Mouse (Mus musculus) lung, adult 2 months (tissue): ENCODE data around the gene Ak5. TPM values are rescaled to one million over a fixed set of nuclear protein-coding genes. Genes with fewer than 3 reads are reported as not detected.
A peak's percentile ranks its signal among the peaks of the same experiment; 100 is the strongest.

Experiments
- DNase-seq: peaks from one replicate; pipeline ENCODE4 v3.0.0; 2022
- H3K4me1 ChIP-seq: fragments of 200-500 bp; 2 replicates; pipeline ENCODE4 v1.6.1; 2011; ENCODE audit warnings: low read length; ENCODE audit not compliant: control insufficient read depth, insufficient read depth
- H3K4me3 ChIP-seq: fragments of 200-500 bp; replicated peaks from 2 replicates; pipeline ENCODE3; 2011; ENCODE audit warnings: low read depth, mild to moderate bottlenecking, control low read depth, low read length; ENCODE audit errors: extremely low read depth
- CTCF ChIP-seq: fragments of 200-500 bp; IDR thresholded peaks from 2 replicates; pipeline ENCODE4 v1.5.1; 2011; ENCODE audit warnings: mild to moderate bottlenecking, low read length, control low read depth; ENCODE audit not compliant: insufficient read depth
- POLR2A ChIP-seq: fragments of 200-500 bp; IDR thresholded peaks from 2 replicates; pipeline ENCODE4 v1.6.1; 2011; ENCODE audit warnings: low read depth, mild to moderate bottlenecking, control low read depth, low read length, borderline replicate concordance; ENCODE audit errors: extremely low read depth
- WGBS: fragments of 180-500 bp; shearing (Covaris S2); methylation state at CpG from one replicate; pipeline ENCODE4 v1.1.7; 2018; 5-methylcytosine and 5-hydroxymethylcytosine counted together
- polyA plus RNA-seq: library from polyadenylated mRNA; depleted of rRNA; stranded (reverse); fragments of >200 nt; gene quantifications from 2 replicates; pipeline ENCODE4 v1.2.3, GENCODE M21; 2012

Gene Ak5
- polyA plus RNA-seq, 1 experiment = 0.17 TPM

DNA sequence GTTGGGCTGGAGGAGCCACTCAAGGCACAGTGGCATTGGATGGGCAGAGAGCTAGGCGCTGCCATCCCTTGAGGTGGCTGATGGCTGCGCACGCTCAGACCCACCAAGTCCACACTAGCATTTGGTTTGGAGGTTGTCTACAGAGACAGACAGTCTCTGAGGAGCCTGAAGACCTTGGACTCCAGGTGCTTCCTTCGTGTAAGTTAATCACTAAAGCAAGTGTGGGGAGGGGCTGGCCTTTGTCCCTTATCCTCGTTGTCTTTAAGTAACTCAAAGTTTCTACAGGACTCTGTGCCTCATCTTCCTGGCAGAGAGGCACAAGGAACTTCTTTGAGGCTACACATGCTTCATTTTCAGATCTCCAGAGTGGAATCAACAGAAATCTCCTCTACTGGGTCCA, 29.9 kb upstream of the Ak5 start:
- TF ChIP-seq CTCF = no peak
- TF ChIP-seq POLR2A = no peak
- 77% methylated on average over 5 of the region's 5 CpGs for WGBS
- no peak for DNase-seq
- Histone ChIP-seq H3K4me1 (no peaks in the 10 kb centered on the region), H3K4me3 (no peak overlapping the region)

DNA sequence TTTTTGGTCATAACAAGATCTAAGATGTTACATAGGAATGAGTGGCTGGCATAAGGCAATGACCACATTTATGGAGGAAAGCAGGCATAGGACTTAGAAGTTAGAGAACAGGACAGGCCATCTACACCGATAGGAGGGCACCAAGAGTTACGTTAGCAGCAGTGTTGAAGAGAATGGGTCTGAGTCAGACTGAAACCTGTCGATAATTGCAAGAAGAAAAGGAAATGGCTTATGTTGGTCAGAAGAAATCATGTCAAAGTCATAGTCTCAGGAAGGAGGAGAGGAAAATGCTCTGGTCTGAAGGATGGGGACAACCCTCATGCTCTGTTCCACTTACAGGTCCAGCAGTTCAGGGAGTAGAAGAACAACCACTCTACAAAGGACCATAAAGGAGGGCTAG, 26.8 kb upstream of the Ak5 start:
- no peaks in the 10 kb centered on the region for H3K4me1 ChIP-seq
- 92% methylated on average over 3 of the region's 3 CpGs for WGBS

DNA sequence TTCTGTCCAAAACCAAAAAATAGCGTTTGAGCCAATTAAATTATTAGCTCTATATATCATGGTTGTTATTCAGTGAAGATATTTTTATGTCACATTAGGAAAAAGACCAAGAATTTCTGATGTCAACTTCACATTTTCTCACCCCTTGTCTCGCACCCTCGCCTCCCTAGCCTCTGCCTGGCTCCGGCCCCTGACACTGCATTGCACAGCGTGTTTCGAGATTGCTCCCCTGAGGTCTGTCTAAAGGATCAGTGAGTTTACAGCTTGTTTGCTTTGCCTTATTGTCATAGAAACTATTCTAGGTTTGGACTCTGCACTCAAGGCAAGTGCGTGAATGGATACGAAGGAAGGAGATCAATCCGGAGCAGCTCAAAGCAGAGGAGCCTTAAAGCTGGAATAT, 20.9 kb upstream of the Ak5 start:
- no peaks in the 10 kb centered on the region for H3K4me1 ChIP-seq
- DNase-seq = no peak
- no peak for TF ChIP-seq CTCF
- no peak overlapping the region for H3K4me3 ChIP-seq
- 72% methylated on average over 9 of the region's 9 CpGs for WGBS

More for the DNA sequence above, 26.8 kb upstream of the Ak5 start:
- TF ChIP-seq POLR2A (no peak), CTCF (no peak)
- no peak overlapping the region for H3K4me3 ChIP-seq
- DNase-seq = no peak

DNA sequence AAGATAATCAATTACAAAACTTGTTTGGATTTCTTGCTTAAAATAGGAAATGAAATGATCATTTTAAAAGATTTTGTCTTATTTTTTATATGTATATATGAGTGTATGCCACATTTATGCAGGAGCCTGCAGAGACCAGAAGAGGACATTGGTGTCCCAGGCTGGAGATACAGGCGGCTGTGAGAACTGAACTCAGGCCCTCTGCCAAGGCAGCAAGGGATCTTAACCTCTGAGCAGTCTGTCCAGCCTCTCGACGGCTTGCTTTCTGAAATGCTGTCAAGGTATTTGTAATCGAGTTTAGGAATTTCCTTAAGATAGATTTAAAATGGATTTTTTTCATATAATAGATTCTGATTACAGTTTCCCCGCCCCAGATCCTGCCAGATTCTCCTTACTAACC, 20.4 kb upstream of the Ak5 start:
- Histone ChIP-seq H3K4me3 (no peak overlapping the region), H3K4me1 (no peaks in the 10 kb centered on the region)
- TF ChIP-seq POLR2A = no peak
- no peak for DNase-seq
- WGBS = 56% methylated on average over 5 of the region's 5 CpGs

DNA sequence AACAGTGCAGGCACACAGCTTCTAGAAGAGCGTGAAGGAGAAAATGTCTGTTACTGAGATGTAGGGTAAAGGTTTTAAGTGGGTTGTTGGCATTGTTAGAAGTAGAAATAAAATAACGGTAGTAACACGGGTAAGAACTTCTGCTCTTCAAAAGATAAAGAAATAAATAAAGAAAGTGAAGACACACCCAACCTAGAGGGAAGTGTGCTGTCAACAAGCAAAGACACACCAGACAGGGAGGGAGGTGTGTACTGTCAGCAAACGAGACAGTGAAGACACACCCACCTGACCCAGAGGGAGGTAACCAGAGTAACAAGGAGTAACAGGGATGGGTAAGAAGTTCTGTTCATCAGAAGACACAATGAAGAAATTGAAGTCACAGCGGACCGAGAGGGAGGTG, 6.5 kb upstream of the Ak5 start:
- Histone ChIP-seq H3K4me3 (no peak overlapping the region), H3K4me1 (no peaks in the 10 kb centered on the region)
- WGBS = 57% methylated on average over 6 of the region's 6 CpGs
- no peak for TF ChIP-seq CTCF
- DNase-seq = no peak

DNA sequence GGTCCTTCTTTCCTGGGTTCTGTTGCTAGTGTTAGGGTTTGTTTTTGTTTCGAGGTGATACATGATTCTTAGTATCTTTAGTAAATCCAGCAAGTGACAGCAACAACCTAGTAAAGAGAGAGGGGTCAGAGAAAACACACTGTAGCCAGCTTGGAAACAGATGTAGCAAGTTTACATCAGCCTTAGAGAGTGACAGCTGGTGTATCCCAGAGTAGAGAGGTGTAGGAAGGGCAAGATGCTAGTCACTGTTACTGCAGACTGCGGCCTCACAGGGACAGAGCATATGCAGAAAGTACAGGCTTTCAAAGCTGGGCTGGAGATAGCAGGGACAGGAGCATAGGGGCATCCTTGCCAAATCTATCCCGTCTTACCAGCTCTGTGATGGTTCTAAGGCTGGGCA, 1.6 kb upstream of the Ak5 start:
- WGBS = 67% methylated on average over 3 of the region's 3 CpGs
- TF ChIP-seq POLR2A (no peak), CTCF (no peak)
- DNase-seq = no peak
- Histone ChIP-seq H3K4me3 (no peak overlapping the region), H3K4me1 (0 out of 2 replicates have a peak, but pooled peaks cover 2% of the 10 kb centered on the region)

DNA sequence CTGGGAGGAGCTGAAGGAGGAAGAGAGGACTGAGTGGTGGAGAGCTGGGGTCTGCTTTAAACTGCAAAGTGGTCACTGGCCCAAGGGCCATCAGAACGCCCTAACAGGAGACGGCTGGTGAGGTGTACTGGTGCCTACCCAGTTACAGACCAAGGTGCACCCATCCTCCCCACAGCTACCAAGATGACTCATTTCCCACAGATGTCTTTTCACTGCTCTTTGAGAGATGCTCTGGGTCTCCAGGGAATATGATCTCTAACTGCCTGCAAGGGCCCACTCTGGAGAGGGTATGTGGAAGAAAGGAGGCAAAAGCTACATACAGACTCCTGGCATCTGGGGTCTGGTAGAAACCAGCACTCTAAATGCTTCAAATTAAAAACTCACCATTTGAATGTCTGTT, 633 bp upstream of the Ak5 start:
- TF ChIP-seq CTCF (no peak), POLR2A (no peak)
- Histone ChIP-seq H3K4me1 (0 out of 2 replicates have a peak, but pooled peaks cover 2% of the 10 kb centered on the region), H3K4me3 (no peak overlapping the region)
- DNase-seq = no peak
- WGBS = 71% methylated on average over 2 of the region's 2 CpGs

DNA sequence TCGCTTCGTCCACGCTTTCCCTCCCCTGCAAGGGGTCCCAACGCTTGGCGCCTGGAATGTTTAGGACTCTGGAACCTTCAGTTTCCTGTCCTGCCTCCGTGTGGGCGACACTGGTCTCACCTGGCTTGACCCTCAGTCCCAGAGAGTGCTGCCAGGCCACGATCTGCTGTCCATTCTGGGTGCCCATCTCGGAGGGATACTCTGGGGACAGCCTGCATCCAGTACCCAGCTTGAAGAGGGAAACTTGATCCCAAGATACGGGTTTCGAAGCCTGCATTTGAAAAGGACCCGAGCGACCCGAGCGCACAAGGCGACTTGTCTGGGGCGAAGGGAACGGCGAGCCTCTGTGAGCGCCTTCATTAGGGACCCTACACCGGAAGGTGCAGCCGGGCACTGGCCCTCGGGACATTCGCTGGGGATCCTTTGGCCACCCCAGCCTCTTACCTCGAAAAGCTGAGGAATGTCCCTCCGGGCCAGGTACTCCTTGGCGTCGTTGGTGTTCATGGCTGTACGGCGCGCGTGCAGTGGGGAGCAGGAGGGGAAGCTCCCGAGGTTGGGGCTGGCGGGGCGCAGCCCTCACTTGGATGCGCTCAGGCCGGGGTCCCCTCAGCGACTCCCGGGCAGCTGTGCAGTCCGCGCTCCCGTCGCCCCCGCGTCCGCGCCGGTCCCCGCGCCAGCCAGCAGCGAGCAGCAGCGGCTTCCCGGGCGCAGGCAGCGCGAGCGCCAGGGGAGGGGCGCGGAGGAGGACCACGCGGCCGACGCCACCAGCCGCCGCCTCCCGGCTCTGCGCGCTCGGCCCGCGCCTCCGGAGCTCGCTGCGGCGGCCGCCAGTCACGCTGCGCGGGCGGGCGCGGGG, 576 bp downstream of the Ak5 start:
- Histone ChIP-seq H3K4me1 (0 out of 2 replicates have a peak, but pooled peaks cover 2% of the 10 kb centered on the region), H3K4me3 (peak overlapping the region; percentile 5)
- TF ChIP-seq CTCF (no peak), POLR2A (no peak)
- WGBS = 1% methylated on average over 72 of the region's 82 CpGs
- no peak for DNase-seq

DNA sequence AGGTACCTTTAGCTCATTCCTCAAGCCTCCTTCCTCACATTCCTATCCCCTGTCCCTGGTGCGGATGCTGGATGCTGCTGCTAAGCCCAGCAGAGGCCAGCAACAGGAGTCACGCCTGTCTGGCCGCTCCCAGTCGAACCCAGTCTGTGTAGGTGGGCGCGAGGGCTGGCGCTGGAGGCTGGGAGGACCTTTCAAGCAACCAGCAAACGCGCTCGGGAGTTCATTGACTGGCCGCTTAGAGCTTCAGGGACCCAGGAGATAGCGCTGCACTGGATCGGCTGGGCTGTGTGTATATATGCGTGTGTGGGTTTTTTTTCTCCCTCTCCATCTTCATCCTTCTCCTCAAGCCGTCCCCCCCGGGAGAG, 1.2 kb downstream of the Ak5 start:
- TF ChIP-seq POLR2A = no peak
- TF ChIP-seq CTCF = no peak
- Histone ChIP-seq H3K4me3 (no peak overlapping the region), H3K4me1 (0 out of 2 replicates have a peak, but pooled peaks cover 2% of the 10 kb centered on the region)
- no peak for DNase-seq
- WGBS = 2% methylated on average over 16 of the region's 16 CpGs

DNA sequence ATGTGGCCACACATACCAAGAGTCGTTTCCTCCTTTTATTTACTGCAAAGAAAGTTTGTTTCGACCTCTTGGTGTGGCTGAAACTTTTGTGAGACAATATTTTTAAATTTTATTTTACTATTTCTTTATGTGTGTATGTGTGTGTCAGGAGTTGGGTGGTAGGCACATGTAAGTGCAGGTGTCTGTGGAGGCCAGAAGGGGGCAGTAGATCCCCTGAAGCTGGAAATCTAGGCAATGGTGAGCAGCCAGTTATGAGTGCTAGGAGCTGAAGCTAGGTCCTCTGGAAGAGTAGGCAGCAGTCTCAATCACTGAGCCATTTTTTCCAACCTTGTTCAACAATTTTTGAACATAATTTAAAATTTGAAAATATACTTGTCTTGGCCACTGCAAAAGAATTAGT, 9.6 kb downstream of the Ak5 start:
- DNase-seq = no peak
- no peak overlapping the region for H3K4me3 ChIP-seq
- TF ChIP-seq CTCF = no peak
- no peak for TF ChIP-seq POLR2A
- 75% methylated on average over 2 of the region's 2 CpGs for WGBS
- H3K4me1 ChIP-seq = no peaks in the 10 kb centered on the region

DNA sequence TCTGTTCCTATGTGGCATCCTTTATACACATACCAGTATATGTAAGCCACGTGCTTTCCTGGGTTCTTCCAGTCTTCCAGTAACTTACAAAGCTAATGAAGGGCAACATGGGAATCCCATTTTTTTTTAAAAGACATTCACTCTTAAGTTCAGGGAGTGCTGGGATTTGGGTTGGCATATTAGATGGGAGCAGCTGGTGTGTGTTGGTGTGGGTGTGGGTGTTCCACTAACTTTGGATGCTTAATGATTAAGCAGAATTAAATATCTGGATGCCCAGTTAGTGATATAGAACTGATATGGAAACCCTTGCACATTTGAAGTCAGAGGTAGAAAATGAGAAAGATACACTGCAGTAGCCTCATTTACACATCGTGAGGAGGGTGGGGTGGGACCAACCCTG, 16.2 kb downstream of the Ak5 start:
- DNase-seq = no peak
- 79% methylated on average over 2 of the region's 2 CpGs for WGBS
- H3K4me1 ChIP-seq = no peaks in the 10 kb centered on the region
- H3K4me3 ChIP-seq = no peak overlapping the region
- no peak for TF ChIP-seq POLR2A
- no peak for TF ChIP-seq CTCF
